Mouse (Mus musculus): ENCODE measurements around the gene Camk1d.

DNA sequence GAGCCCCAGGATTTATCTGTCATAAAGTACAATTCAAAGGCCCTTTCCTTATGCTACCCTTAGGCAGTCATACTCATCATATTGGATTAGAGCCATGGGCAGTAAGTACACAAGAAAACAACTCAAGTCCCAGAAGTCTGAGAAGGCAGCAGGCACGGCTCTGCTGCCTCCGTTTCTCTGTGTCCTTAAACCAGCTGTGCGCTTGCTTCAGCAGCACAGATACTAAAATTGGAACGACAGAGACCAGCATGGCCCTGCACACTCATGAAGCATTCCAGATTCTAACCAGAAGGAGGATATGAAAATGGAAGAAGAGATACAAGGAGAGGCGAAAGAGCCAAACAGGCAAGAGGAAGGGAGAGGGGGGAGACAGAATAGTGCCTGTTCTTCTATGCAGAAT lies 72.6 kb downstream of the Camk1d start:
- TF ChIP-seq CTCF (IDR thresholded peaks at IDR 0.05; ENCODE audit: control insufficient read depth, insufficient read depth, low read length) (no peak), POLR2A (IDR thresholded peaks at IDR 0.05; ENCODE audit: borderline replicate concordance, control insufficient read depth, low read depth, low read length) (no peak)

Data from bone marrow, adult 2 months (tissue).